Mouse (Mus musculus) frontal cortex, postnatal 36 days (tissue): ENCODE measurements at regions not wholly inside any gene's neighbourhood (a gene's known extent, or its start where the extent isn't known, plus 50 kb on each side); places are given as distances from the start of the nearest gene placed in this dataset.
"Not testable (repeated sequence)": the region's sequence is repeated elsewhere in the genome, so short reads cannot be mapped to it uniquely, and the experiment has no call there.

ENCODE experiments used
- DNase-seq, 2 experiments: peaks; one replicate each; pipeline ENCODE4 v3.0.0; 2022; ENCODE audit warnings: low spot score in 2 of 2

GRCm38 (mm10) chr5:64586316-64586715, 216.9 kb upstream of the Klf3 start:
- DNase-seq, result no peak

- no peak for DNase-seq
These were observed 216.3 kb upstream of the Klf3 start for GRCm38 (mm10) chr5:64586933-64587332.

GRCm38 (mm10) chr5:64587895-64588738, 215.1 kb upstream of the Klf3 start:
- no peak for DNase-seq

GRCm38 (mm10) chr5:64588768-64589167, 214.4 kb upstream of the Klf3 start:
- DNase-seq, result not testable (repeated sequence)

GRCm38 (mm10) chr5:64590036-64590435, 213.2 kb upstream of the Klf3 start:
- no peak for DNase-seq

- no peak for DNase-seq
These were observed 212.4 kb upstream of the Klf3 start for GRCm38 (mm10) chr5:64590747-64591146.

- no peak for DNase-seq
These were observed 211.4 kb upstream of the Klf3 start for GRCm38 (mm10) chr5:64591792-64592191.

GRCm38 (mm10) chr5:64595220-64595619, 208.0 kb upstream of the Klf3 start:
- DNase-seq, result no peak

GRCm38 (mm10) chr5:64595751-64596344, 207.3 kb upstream of the Klf3 start:
- DNase-seq, result no peak

- DNase-seq, result no peak
These were observed 206.2 kb upstream of the Klf3 start for GRCm38 (mm10) chr5:64597021-64597420.

- DNase-seq, result no peak
These were observed 205.7 kb upstream of the Klf3 start for GRCm38 (mm10) chr5:64597451-64597850.

GRCm38 (mm10) chr5:64598606-64599005, 204.6 kb upstream of the Klf3 start:
- DNase-seq, result no peak

- no peak for DNase-seq
These were observed 204.2 kb upstream of the Klf3 start for GRCm38 (mm10) chr5:64599015-64599414.

- no peak for DNase-seq
These were observed 203.3 kb upstream of the Klf3 start for GRCm38 (mm10) chr5:64599865-64600288.

GRCm38 (mm10) chr5:64600392-64600791, 202.8 kb upstream of the Klf3 start:
- DNase-seq, result no peak

- DNase-seq, result no peak
These were observed 202.4 kb upstream of the Klf3 start for GRCm38 (mm10) chr5:64600811-64601210.

- DNase-seq, result no peak
These were observed 201.9 kb upstream of the Klf3 start for GRCm38 (mm10) chr5:64601285-64601684.

GRCm38 (mm10) chr5:64601832-64602231, 201.4 kb upstream of the Klf3 start:
- DNase-seq, result no peak

- no peak for DNase-seq
These were observed 200.7 kb upstream of the Klf3 start for GRCm38 (mm10) chr5:64602356-64602936.

- DNase-seq, result no peak
These were observed 200.0 kb upstream of the Klf3 start for GRCm38 (mm10) chr5:64602996-64603755.

GRCm38 (mm10) chr5:64605171-64605570, 198.0 kb upstream of the Klf3 start:
- no peak for DNase-seq

- DNase-seq, result no peak
These were observed 197.2 kb upstream of the Klf3 start for GRCm38 (mm10) chr5:64605991-64606390.
